Mouse (Mus musculus): ENCODE results near the gene Mapk6. TPM values are rescaled to one million over a fixed set of nuclear protein-coding genes. Genes with fewer than 3 reads are reported as not detected.
"Not testable (repeated sequence)": the region's sequence is repeated elsewhere in the genome, so short reads cannot be mapped to it uniquely, and the experiment has no call there.

The Mapk6 gene
- total RNA-seq (2021) = 10 to 100 TPM; 58.7 to 70.7 TPM
- long read RNA-seq, experiment 1, full-length matches to known transcripts = 41 of 74 reads
- long read RNA-seq, experiment 1, partial matches to known transcripts = 19 of 74 reads
- long read RNA-seq, experiment 1, other reads (novel, unspliced or antisense) = 14 of 74 reads
- long read RNA-seq, experiment 2, full-length matches to known transcripts = 23 of 54 reads
- long read RNA-seq, experiment 2, partial matches to known transcripts = 24 of 54 reads
- long read RNA-seq, experiment 2, other reads (novel, unspliced or antisense) = 7 of 54 reads

GRCm38 (mm10) chr9:75409852-75410378, at the start of gene Mapk6:
Mapk6 (minus strand) TSS chr9:75410005.
- peak; percentile 96 to 97 for DNase-seq (ENCODE audit: low spot score in 2 of 2)

GRCm38 (mm10) chr9:75455684-75456083, 45.9 kb upstream of the Mapk6 start:
- DNase-seq (ENCODE audit: low spot score in 2 of 2) = no peak

GRCm38 (mm10) chr9:75453994-75454393, 44.2 kb upstream of the Mapk6 start:
- no peak for DNase-seq (ENCODE audit: low spot score in 2 of 2)

GRCm38 (mm10) chr9:75448021-75448420, 38.2 kb upstream of the Mapk6 start:
- no peak for DNase-seq (ENCODE audit: low spot score in 2 of 2)

GRCm38 (mm10) chr9:75446574-75446973, 36.8 kb upstream of the Mapk6 start:
- DNase-seq (ENCODE audit: low spot score in 2 of 2) = not testable (repeated sequence)

GRCm38 (mm10) chr9:75444981-75445380, 35.2 kb upstream of the Mapk6 start:
- DNase-seq (ENCODE audit: low spot score in 2 of 2) = no peak

GRCm38 (mm10) chr9:75441691-75442131, 31.9 kb upstream of the Mapk6 start:
- DNase-seq (ENCODE audit: low spot score in 2 of 2) = no peak

GRCm38 (mm10) chr9:75440796-75441666, 31.2 kb upstream of the Mapk6 start, which contains the start of gene Leo1:
Leo1 (plus strand) TSS chr9:75441524.
- DNase-seq (ENCODE audit: low spot score in 2 of 2) = peak; percentile 87 to 90

- peak in 1 of 2 experiments; percentile 22 for DNase-seq (ENCODE audit: low spot score in 2 of 2)
These were observed 28.0 kb upstream of the Mapk6 start for GRCm38 (mm10) chr9:75437653-75438385.

- peak; percentile 13 to 24 for DNase-seq (ENCODE audit: low spot score in 2 of 2)
These were observed 26.1 kb upstream of the Mapk6 start for GRCm38 (mm10) chr9:75435918-75436317.

- DNase-seq (ENCODE audit: low spot score in 2 of 2) = no peak
These were observed 25.5 kb upstream of the Mapk6 start for GRCm38 (mm10) chr9:75435291-75435690.

GRCm38 (mm10) chr9:75434872-75435271, 25.1 kb upstream of the Mapk6 start:
- DNase-seq (ENCODE audit: low spot score in 2 of 2) = no peak

- no peak for DNase-seq (ENCODE audit: low spot score in 2 of 2)
These were observed 24.5 kb upstream of the Mapk6 start for GRCm38 (mm10) chr9:75434172-75434793.

- no peak for DNase-seq (ENCODE audit: low spot score in 2 of 2)
These were observed 22.9 kb upstream of the Mapk6 start for GRCm38 (mm10) chr9:75432694-75433093.

GRCm38 (mm10) chr9:75430822-75431621, 21.2 kb upstream of the Mapk6 start:
- DNase-seq (ENCODE audit: low spot score in 2 of 2) = peak in 1 of 2 experiments; percentile 15

GRCm38 (mm10) chr9:75429657-75430056, 19.9 kb upstream of the Mapk6 start:
- no peak for DNase-seq (ENCODE audit: low spot score in 2 of 2)

GRCm38 (mm10) chr9:75429040-75429439, 19.2 kb upstream of the Mapk6 start:
- DNase-seq (ENCODE audit: low spot score in 2 of 2) = no peak

- no peak for DNase-seq (ENCODE audit: low spot score in 2 of 2)
These were observed 18.4 kb upstream of the Mapk6 start for GRCm38 (mm10) chr9:75428274-75428600.

GRCm38 (mm10) chr9:75427366-75428273, 17.8 kb upstream of the Mapk6 start:
- peak; percentile 22 to 34 for DNase-seq (ENCODE audit: low spot score in 2 of 2)
